Mouse (Mus musculus): Measurements from ENCODE around the gene Sdhaf3. TPM values are rescaled to one million over a fixed set of nuclear protein-coding genes. Genes with fewer than 3 reads are reported as not detected.

Gene Sdhaf3
- total RNA-seq (2014; rRNA removed; ENCODE audit: low replicate concordance) (1.7 and 3.9 TPM in 2 replicates), polyA plus RNA-seq (2015; fragmentation: Nextera tagmentation; extraction: Ambion mirVana) (4.9 and 5.6 TPM in 2 replicates)

GRCm38 (mm10) chr6:6955764-6956561 lies at the start of gene Sdhaf3:
Gene Sdhaf3 (plus strand): TSS chr6:6956004.
- DNase-seq (ENCODE audit: low spot score) (peak; percentile 96), ATAC-seq (ENCODE audit: insufficient read depth, low read depth) (peak; percentile 99)
- peak within 1 kb of the TSS; percentile 65 for H3K27ac ChIP-seq (ENCODE audit: low read depth)
- H3K36me3 ChIP-seq (replicated peaks; ENCODE audit: control insufficient read depth, insufficient read depth, low read length): no peaks in the 10 kb centered on the region
- no peaks in the 10 kb centered on the region for H3K9me3 ChIP-seq (replicated peaks; ENCODE audit: control insufficient read depth, low read length)
- peak within 1 kb of the TSS; percentile 64 for H3K9ac ChIP-seq (replicated peaks; ENCODE audit: low read depth, low read length)
- no peaks in the 10 kb centered on the region for H3K27me3 ChIP-seq (ENCODE audit: control insufficient read depth, insufficient read depth, low read length)
- under 1% methylated on average over 52 of the region's 52 CpGs for WGBS
- no peaks in the 10 kb centered on the region for H3K4me1 ChIP-seq (ENCODE audit: control insufficient read depth, insufficient read depth)
- TF ChIP-seq EP300 (IDR thresholded peaks at IDR 0.05; ENCODE audit: low read depth) (no peak), CTCF (IDR thresholded peaks at IDR 0.05; ENCODE audit: low read depth) (peak; percentile 26; the same call in 1 of the 2 replicates)
- H3K4me2 ChIP-seq (ENCODE audit: low read depth, low read length): peak within 1 kb of the TSS; percentile 72
- H3K4me3 ChIP-seq (ENCODE audit: low read depth, low read length): peak within 1 kb of the TSS; percentile 74

- Histone ChIP-seq H3K27ac (ENCODE audit: low read depth) (no peak overlapping the region), H3K4me1 (ENCODE audit: control insufficient read depth, insufficient read depth) (0 out of 2 replicates have a peak, but pooled peaks cover 5% of the 10 kb centered on the region), H3K4me3 (ENCODE audit: low read depth, low read length) (no peak overlapping the region), H3K36me3 (replicated peaks; ENCODE audit: control insufficient read depth, insufficient read depth, low read length) (no peaks in the 10 kb centered on the region), H3K9me3 (replicated peaks; ENCODE audit: control insufficient read depth, low read length) (no peaks in the 10 kb centered on the region), H3K27me3 (ENCODE audit: control insufficient read depth, insufficient read depth, low read length) (no peaks in the 10 kb centered on the region), H3K9ac (replicated peaks; ENCODE audit: low read depth, low read length) (no peak overlapping the region), H3K4me2 (ENCODE audit: low read depth, low read length) (no peak overlapping the region)
- TF ChIP-seq EP300 (IDR thresholded peaks at IDR 0.05; ENCODE audit: low read depth) (no peak), CTCF (IDR thresholded peaks at IDR 0.05; ENCODE audit: low read depth) (no peak)
- WGBS: 15% methylated on average over 8 of the region's 8 CpGs
- DNase-seq (ENCODE audit: low spot score): peak; percentile 72
- peak; percentile 49; the same call in 1 of the 2 replicates for ATAC-seq (ENCODE audit: insufficient read depth, low read depth)
These were observed 46.2 kb upstream of the Sdhaf3 start for GRCm38 (mm10) chr6:6909586-6909985.

- H3K4me2 ChIP-seq (ENCODE audit: low read depth, low read length): no peak overlapping the region
- DNase-seq (ENCODE audit: low spot score): no peak
- H3K27me3 ChIP-seq (ENCODE audit: control insufficient read depth, insufficient read depth, low read length): no peaks in the 10 kb centered on the region
- no peak overlapping the region for H3K4me3 ChIP-seq (ENCODE audit: low read depth, low read length)
- no peaks in the 10 kb centered on the region for H3K9me3 ChIP-seq (replicated peaks; ENCODE audit: control insufficient read depth, low read length)
- no peaks in the 10 kb centered on the region for H3K36me3 ChIP-seq (replicated peaks; ENCODE audit: control insufficient read depth, insufficient read depth, low read length)
- no peak overlapping the region for H3K9ac ChIP-seq (replicated peaks; ENCODE audit: low read depth, low read length)
- 0 out of 2 replicates have a peak, but pooled peaks cover 2% of the 10 kb centered on the region for H3K4me1 ChIP-seq (ENCODE audit: control insufficient read depth, insufficient read depth)
- no peak overlapping the region for H3K27ac ChIP-seq (ENCODE audit: low read depth)
- WGBS: 79% methylated on average over 1 of the region's 1 CpGs
- TF ChIP-seq EP300 (IDR thresholded peaks at IDR 0.05; ENCODE audit: low read depth) (no peak), CTCF (IDR thresholded peaks at IDR 0.05; ENCODE audit: low read depth) (no peak)
- no peak for ATAC-seq (ENCODE audit: insufficient read depth, low read depth)
These were observed 41.5 kb upstream of the Sdhaf3 start for GRCm38 (mm10) chr6:6914304-6914703.

- DNase-seq (ENCODE audit: low spot score): peak; percentile 62
- no peak for ATAC-seq (ENCODE audit: insufficient read depth, low read depth)
- no peak overlapping the region for H3K4me3 ChIP-seq (ENCODE audit: low read depth, low read length)
- no peak for TF ChIP-seq EP300 (IDR thresholded peaks at IDR 0.05; ENCODE audit: low read depth)
- TF ChIP-seq CTCF (IDR thresholded peaks at IDR 0.05; ENCODE audit: low read depth): peak; percentile 81
- H3K36me3 ChIP-seq (replicated peaks; ENCODE audit: control insufficient read depth, insufficient read depth, low read length): no peaks in the 10 kb centered on the region
- H3K4me2 ChIP-seq (ENCODE audit: low read depth, low read length): no peak overlapping the region
- no peak overlapping the region for H3K9ac ChIP-seq (replicated peaks; ENCODE audit: low read depth, low read length)
- 34% methylated on average over 5 of the region's 5 CpGs for WGBS
- no peak overlapping the region for H3K27ac ChIP-seq (ENCODE audit: low read depth)
- H3K9me3 ChIP-seq (replicated peaks; ENCODE audit: control insufficient read depth, low read length): no peaks in the 10 kb centered on the region
- no peaks in the 10 kb centered on the region for H3K4me1 ChIP-seq (ENCODE audit: control insufficient read depth, insufficient read depth)
- no peaks in the 10 kb centered on the region for H3K27me3 ChIP-seq (ENCODE audit: control insufficient read depth, insufficient read depth, low read length)
These were observed 40.8 kb upstream of the Sdhaf3 start for GRCm38 (mm10) chr6:6914849-6915525.

GRCm38 (mm10) chr6:6915526-6915915 lies 40.3 kb upstream of the Sdhaf3 start:
- ATAC-seq (ENCODE audit: insufficient read depth, low read depth) (no peak), DNase-seq (ENCODE audit: low spot score) (no peak)
- H3K4me2 ChIP-seq (ENCODE audit: low read depth, low read length): no peak overlapping the region
- TF ChIP-seq EP300 (IDR thresholded peaks at IDR 0.05; ENCODE audit: low read depth) (no peak), CTCF (IDR thresholded peaks at IDR 0.05; ENCODE audit: low read depth) (no peak)
- no peaks in the 10 kb centered on the region for H3K4me1 ChIP-seq (ENCODE audit: control insufficient read depth, insufficient read depth)
- WGBS: 47% methylated on average over 9 of the region's 9 CpGs
- no peaks in the 10 kb centered on the region for H3K36me3 ChIP-seq (replicated peaks; ENCODE audit: control insufficient read depth, insufficient read depth, low read length)
- no peak overlapping the region for H3K9ac ChIP-seq (replicated peaks; ENCODE audit: low read depth, low read length)
- H3K27ac ChIP-seq (ENCODE audit: low read depth): no peak overlapping the region
- H3K27me3 ChIP-seq (ENCODE audit: control insufficient read depth, insufficient read depth, low read length): no peaks in the 10 kb centered on the region
- no peaks in the 10 kb centered on the region for H3K9me3 ChIP-seq (replicated peaks; ENCODE audit: control insufficient read depth, low read length)
- no peak overlapping the region for H3K4me3 ChIP-seq (ENCODE audit: low read depth, low read length)

All from heart, postnatal 0 days (tissue).